Mouse (Mus musculus) cerebellum, adult 2 months (tissue): ENCODE data around the gene Ap3b2.

ENCODE experiments used
- CTCF ChIP-seq: fragments of 200-500 bp; IDR thresholded peaks from 2 replicates; pipeline ENCODE4 v1.5.1; 2011; ENCODE audit warnings: low read depth, mild to moderate bottlenecking, control low read depth, low read length, moderate library complexity, borderline replicate concordance; ENCODE audit not compliant: insufficient read depth
- POLR2A ChIP-seq: fragments of 200-500 bp; IDR thresholded peaks from 2 replicates; pipeline ENCODE4 v1.6.1; 2011; ENCODE audit warnings: low read length, control low read depth, borderline replicate concordance; ENCODE audit not compliant: insufficient read depth

GRCm38 (mm10) chr7:81531462-81531861, 37.7 kb upstream of the Ap3b2 start:
- no peak for TF ChIP-seq CTCF
- no peak for TF ChIP-seq POLR2A
